In the genomic region with DNA sequence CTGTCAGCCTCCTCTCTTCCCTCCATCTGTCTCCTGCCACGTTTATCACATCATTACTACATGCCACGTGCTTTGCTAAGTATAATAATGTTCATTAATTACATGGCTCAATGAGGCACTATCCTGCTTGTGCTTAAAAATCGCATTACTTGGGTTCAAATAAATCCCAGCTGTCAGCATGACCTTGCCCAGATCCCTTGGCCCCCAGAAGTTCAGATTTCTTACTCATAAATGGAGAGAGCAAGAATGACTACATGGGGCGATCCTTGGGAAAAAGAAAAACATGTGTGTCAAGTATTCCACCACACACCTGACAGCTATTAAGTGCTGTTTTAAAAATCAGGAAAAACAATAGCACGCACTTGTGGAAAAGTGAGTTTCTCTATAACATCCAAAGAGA, we compare ENCODE assay signal across 20 mouse cellular contexts.
DNase-seq lines count a peak whose midpoint lies in the region; ATAC-seq lines count a peak whose summit lies in the region.
"Had no signal": no experiment of that assay in that cellular context is flagged by ENCODE, and none has a peak within 500 bp of the region (broad histone marks: within the 10 kb centered on the region; RNA-seq: fewer than 3 reads in every experiment).

No protein-coding gene starts in this region.

- ATAC-seq in activated CD4-positive, CD25-positive, alpha-beta regulatory T cell, adult 4 months = no peak
- no peak for ATAC-seq in erythroblast, adult 5-6 weeks (replicated peaks; ENCODE audit: low FRiP score, poor library complexity, severe bottlenecking)
- ATAC-seq: CD4-positive, CD25-positive, alpha-beta regulatory T cell, adult 4 months; forebrain, embryonic 16.5 days; hindbrain, postnatal 0 days; intestine, embryonic 15.5 days had no signal

- DNase-seq in adrenal gland, adult 2 months = peak; percentile 42
- DNase-seq in adrenal gland, postnatal 4 days (ENCODE audit: low spot score in 2 of 2) = no peak
- peak; percentile 14 for DNase-seq in embryo, embryonic 10 days (ENCODE audit: low spot score)
- no peak for DNase-seq in embryo, embryonic 9.5 days (ENCODE audit: extremely low spot score)
- DNase-seq in hindlimb bud, embryonic 11.5 days (ENCODE audit: extremely low spot score, low read depth, low spot score) = peak; percentile 49
- peak; percentile 34 for DNase-seq in mesoderm, embryonic 11.5 days (ENCODE audit: low read depth, low spot score)
- DNase-seq: B cell, adult 2 months; cerebellum, adult 18-20 months; cerebellum, adult 9-11 months; cerebellum, postnatal 36 days; gastrocnemius, postnatal 14 days; heart, adult 2 months; heart, postnatal 14 days; kidney, adult 2 months had no signal

Comparison
In these comparisons a context has a peak if more than half of its experiments do, and no peak if none do; other contexts are left out.
1. DNase-seq: peak in adrenal gland, adult 2 months (single experiment), embryo, embryonic 10 days (single experiment), hindlimb bud, embryonic 11.5 days (single experiment) and mesoderm, embryonic 11.5 days (single experiment); none in adrenal gland, postnatal 4 days (0 of 2) and embryo, embryonic 9.5 days (single experiment).